Mouse (Mus musculus): Measurements from ENCODE around the gene Lpcat4.
A peak's percentile ranks its signal among the peaks of the same experiment; 100 is the strongest.
"Not testable (repeated sequence)": the region's sequence is repeated elsewhere in the genome, so short reads cannot be mapped to it uniquely, and the experiment has no call there.

Lpcat4 gene

DNA sequence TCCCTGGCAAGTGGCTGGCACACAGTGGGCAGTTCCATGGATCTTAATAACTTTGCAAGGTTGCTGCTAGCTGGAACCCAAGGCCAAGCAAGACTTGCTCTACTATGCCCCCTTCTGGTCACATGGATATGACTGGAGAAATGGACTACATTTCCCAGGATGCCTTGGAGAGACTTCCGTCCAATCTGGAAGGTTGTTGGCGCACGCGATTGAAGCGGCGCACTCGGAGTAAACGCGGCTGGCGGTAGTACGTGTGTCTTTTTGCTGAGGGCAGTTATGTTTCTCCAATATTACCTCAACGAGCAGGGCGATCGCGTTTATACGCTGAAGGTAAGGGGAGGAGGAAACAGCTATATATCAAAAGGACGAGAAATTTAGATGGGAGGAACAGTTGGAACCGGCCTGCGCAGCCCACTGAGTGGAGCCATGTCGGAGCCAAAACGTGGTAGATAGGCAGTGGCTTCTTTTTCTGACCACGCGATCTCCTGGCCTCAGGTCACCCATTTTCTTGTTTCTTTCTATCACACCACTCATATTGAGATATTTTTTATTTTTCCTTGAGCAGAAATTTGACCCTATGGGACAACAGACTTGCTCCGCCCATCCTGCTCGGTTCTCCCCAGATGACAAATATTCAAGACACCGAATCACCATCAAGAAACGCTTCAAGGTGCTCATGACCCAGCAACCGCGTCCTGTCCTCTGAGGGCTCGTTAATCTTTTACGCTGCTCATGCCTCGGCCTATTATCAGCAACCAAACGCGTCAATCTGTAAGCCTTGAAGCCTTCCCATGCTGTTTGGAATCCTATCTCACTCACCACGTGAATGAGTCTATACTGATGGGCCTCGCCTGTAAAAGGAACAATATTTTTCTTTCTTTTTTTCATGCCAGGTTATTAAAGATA lies 22.7 kb downstream of the Lpcat4 start, which contains the start of gene Nop10:
Gene Nop10, plus strand, starts transcription at position 179 of the 906 bp plus-strand sequence.
- DNase-seq (ENCODE audit: low read depth), result peak; percentile 93

DNA sequence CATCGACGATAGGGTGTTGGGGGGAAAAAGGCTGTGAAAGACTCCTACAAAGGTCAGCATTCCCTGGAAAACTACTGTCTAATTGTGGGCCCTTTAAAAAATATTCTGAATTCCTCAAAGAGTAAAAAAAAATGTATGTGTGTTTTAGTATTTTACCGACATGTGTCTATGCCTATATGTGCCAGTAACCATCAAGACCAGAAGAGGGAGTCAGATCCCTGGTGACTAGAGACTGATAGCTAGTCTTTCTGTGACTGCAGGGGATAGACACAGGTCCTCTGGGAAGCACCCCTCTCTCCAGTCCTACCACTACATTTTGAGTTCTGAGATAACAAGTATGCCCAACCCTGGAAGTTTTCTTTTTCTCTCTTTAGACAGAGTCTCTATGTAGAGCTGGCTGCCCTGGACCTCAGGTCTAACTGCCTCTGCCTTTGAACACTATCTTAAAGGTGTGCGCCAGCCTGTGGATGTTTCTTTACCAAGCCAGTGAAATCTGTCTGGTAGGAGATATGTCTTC lies 23.6 kb downstream of the Lpcat4 start:
- DNase-seq (ENCODE audit: low read depth), result peak; percentile 57

DNA sequence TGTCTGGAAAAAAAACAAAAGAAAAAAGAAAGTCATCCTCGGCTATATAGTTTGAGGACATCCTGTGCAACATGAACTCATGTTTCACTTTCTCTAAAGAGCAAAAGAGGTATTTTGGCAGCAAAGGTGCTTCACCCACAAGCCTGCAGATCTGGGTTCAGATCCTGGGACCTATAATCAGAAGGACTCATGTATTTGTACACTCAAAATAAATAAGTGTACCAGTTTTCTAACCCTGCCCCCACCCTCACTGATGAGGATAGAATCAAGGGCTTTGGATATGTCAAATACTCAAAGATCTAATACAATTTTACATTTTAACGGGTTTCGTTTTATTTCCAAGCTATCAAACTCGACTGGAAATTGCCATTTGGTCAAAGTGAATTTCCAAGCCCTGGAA lies 25.1 kb downstream of the Lpcat4 start:
- DNase-seq (ENCODE audit: low read depth), result peak; percentile 34

DNA sequence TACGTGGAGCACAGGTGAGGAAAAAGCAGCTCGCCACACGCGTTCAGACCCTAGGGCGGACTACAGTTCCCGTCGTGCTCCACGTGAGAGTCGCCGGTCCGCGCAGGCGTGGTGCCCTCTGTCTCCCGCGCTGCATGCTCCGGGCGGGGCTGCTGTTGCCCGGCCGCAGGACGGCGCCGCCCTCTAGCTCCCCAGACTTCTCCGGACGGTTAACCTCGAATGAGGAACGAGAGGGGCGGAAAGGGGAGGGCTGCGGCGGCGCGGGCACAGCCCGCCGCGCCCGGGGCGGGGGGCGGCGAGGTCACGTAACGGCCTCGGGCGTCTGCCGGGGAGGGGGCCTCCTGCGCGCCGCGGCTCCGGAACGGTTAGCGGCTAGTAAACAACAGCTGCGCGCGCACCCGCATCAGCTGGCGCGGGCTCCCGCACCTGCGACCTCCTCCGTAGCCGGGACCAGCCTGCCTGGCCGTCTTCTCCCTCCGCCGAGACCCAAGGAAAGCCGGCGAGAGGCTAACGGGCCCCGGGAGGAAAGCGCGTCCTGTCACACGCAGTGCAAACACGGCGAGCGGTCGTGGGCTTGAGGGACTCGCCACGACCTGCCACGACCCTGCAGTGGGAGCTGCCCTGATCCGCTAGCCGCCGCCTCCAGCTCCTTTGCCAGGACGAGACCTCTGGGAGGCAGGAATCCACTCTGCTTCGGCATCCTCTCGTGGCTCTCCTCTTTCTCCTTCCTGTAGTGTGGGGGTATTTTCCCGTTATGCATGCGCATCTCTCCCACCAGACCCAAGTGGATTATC lies 26.4 kb downstream of the Lpcat4 start, which contains the start of gene Slc12a6:
Gene Slc12a6, plus strand, starts transcription at position 378 of the 794 bp plus-strand sequence.
- DNase-seq (ENCODE audit: low read depth), result peak; percentile 95

DNA sequence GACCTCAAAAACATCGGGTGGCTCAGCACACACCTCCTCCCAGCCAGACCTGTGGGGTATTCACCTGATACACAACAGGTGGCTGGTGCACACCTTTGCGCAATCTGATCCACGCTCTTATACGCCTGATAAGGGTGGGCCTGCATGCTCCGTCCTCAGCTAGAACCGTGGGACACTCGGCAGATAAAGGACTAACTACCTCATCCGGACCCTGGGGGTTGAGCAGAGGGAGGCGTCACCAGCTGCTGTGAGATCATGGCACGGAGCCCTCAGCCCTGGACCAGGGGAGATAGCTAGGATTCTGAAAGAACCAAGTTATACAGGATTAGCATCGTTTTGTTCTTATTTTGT lies 26.9 kb downstream of the Lpcat4 start, which contains the start of gene Gm21985:
Gene Gm21985, plus strand, starts transcription at position 73 of the 351 bp plus-strand sequence.
- peak; percentile 73 for DNase-seq (ENCODE audit: low read depth)

DNA sequence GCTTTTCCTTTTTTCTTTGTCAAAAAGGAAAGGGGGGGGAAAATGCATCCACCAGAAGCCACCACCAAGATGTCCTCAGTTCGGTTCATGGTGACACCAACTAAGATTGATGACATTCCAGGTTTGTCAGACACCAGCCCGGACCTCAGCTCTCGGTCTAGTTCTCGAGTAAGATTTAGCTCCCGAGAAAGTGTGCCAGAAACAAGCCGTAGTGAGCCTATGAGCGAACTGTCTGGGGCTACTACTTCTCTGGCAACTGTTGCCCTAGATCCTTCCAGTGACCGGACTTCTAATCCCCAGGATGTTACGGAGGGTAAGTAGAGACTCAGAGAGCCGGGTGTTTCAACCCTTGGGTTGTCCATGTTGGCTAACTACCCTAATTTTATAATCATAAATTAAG lies 27.5 kb downstream of the Lpcat4 start:
- DNase-seq (ENCODE audit: low read depth), result peak; percentile 56

DNA sequence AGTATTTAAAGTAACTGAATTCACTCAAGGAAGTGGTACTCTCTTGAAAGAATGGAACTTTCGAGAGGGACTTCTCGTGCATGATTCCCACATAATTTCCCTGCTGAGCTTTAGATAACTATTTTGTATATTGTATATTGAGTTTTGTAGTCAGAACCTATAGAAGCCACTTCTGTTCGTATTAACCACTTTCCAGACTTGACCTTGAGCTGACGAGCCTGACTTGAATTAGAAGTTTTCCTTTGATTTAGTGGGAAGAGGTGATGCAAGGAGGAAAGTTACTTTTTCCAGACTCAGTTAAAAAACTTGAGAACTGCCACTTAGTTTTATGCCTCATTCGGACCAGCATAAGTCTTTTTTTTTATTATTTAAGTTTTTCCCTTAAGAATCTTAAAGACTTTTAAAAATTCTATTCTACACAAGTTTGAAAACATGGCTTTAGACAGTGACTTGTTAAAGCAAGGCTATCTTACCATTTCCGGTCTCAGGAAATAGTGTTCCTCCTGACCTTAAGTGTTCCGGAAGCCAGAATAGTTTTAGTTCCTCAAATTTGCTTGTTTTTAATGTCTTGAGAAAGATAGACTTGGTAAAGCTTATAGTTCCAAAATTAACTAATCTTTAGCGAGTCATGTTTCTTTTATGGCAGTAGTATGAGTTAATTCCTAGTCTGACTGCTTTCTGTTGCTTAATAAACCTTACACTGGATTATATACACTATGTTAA lies 28.4 kb downstream of the Lpcat4 start:
- peak; percentile 69 for DNase-seq (ENCODE audit: low read depth)

DNA sequence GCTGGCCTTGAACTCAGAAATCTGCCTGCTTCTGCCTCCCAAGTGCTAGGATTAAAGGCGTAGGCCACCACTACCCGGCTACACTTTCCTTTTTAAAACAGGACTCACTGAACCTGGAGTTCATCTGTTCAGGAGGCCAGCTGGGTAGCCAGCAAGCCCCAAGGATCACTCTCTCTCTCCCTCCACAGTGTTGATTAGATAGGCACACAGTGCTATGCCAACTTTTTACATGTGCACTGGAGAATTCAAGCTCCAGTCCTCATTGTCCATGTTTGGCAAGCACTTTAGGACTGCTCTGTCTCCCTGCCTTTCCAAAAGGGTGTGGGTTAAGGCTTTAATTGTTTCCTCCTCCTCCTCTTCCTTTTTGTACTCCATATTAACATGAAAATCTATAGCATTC lies 30.7 kb downstream of the Lpcat4 start:
- DNase-seq (ENCODE audit: low read depth), result no peak

DNA sequence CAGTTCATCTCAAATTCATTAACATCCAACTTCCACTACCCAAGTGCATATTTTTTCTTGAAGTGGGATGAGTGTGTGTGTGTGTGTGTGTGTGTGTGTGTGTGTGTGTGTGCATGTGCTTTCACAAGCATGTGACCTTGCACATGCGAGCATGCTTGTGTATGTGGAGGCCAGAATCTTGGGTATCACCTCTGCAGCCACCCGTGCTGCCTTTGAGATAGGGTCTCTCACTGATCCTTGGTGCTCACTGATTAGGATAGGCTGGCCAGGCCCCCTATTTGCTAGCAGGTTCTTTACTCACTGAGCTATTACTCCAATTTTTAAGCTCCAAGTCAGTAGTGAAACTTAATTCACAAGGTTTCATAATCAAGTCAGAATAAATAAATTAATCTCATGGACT lies 33.6 kb downstream of the Lpcat4 start:
- DNase-seq (ENCODE audit: low read depth), result no peak

DNA sequence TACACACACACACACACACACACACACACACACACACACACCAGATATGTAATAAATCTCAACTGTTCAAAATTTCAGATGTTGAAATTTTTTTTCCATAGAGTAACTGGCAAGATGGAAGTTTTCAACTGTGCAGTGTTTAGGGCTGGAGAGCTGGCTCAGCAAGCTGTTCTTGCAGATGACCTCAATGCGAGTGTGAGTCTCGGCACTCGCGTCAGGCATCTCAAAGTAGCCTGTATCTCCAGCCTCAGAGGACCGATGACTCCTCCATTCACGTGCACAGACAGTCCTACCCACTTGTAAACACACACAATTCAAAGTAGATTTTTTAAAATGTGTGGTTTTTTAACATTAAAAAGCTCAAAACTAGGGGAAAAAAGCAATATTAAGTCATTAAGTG lies 34.2 kb downstream of the Lpcat4 start:
- no peak for DNase-seq (ENCODE audit: low read depth)

DNA sequence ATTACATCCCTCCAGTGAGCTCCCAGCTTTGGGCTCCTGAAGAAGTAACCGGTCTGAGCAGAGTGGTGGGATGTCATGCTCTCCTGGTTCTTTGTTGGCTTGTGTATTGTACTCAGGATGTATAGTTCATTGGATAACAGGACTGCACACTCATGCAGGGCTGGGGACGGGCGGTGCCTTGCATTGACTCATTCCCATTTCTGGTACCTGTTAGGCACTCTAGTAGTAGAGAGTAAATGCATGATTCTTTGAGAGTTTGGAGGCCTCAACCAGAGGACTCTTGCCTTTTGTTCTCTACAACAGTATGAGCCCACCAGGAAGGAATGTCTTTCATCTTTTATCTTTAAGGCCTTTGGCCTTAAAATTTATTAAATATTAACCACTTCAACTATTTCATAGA lies 37.6 kb downstream of the Lpcat4 start:
- DNase-seq (ENCODE audit: low read depth), result no peak

DNA sequence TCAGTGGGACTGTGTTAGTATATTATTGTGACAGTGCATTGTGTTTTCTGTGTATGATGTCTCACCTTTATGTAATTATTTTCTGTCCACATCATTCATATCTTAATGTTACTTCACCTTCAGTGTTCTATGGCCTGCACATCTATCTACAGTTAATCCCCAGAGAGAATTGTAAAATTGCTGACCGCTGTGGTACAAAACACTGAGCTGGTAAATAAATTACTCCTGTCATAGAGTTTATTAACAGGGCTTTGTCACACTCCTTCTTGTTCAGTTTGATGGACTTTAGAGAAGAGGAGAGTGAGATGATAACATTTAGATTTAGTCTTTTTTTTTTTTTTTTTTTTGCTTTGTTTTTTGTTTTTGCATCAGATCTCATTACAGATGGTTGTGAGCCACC lies 43.6 kb downstream of the Lpcat4 start:
- no peak for DNase-seq (ENCODE audit: low read depth)

DNA sequence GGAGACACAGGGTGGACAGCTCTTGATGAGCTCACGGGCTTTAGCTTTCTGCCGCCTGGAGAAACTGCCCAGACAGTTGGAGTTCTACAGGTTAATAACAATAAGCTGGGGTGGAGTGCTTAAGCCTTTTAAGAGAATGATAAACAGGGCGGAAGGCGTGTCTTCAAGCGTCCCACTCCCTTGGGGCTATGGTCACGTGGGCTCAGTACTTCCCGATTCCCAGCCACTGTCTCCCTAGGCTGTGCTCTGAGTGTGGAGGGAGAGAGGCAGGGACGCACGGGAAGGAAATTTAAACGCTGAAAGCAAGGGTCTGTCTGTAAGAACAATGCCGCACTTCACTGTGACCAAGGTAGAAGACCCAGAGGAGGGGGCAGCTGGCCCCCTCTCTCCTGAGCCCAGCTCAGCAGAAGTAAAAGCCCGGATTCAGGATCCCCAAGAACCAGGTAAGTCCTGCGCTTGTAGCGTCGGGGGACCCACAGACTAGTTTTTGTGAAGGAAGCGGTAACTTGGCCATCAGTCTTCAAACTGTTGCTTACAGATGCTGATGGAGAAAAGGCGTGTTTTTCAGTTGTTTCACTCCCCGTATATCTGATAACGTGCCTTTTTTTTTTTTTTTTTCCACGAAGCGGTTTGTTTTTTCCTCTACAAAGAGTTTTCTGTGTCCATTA lies 45.2 kb downstream of the Lpcat4 start:
- DNase-seq (ENCODE audit: low read depth), result peak; percentile 61

DNA sequence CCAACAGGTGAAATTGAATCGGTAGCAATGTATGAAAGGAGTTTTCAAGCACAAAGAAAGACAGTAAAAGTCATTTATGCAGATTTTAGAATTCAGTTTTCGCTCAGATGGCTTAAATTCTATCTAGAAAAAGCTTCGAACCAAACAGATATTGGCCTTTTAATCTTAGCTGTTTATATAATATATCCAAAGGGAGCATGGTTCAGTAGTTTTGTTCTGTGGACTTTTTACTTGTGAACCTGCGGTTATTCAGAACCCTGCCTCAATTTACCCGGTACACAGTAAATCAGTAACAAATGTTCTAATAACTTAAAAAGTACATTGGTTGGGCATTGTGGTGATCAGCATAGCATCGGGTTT lies 45.7 kb downstream of the Lpcat4 start:
- no peak for DNase-seq (ENCODE audit: low read depth)

DNA sequence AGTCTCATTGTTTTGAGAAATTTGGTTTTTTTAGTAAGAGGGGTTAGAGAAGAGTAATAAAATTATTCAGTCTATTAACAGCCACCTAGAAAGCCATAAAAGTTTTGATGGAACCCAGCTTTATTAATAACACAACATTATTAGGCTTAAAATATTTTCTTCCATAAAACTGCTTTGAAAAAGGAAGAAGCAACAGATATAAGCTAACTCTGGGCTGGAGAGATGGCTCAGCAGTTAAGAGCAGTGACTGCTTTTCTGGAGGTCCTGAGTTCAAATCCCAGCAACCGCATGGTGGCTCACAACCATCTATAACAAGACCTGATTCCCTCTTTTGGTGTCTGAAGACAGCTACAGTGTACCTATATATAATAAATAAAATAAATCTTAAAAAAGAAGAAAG lies 46.8 kb downstream of the Lpcat4 start:
- DNase-seq (ENCODE audit: low read depth), result not testable (repeated sequence)

DNA sequence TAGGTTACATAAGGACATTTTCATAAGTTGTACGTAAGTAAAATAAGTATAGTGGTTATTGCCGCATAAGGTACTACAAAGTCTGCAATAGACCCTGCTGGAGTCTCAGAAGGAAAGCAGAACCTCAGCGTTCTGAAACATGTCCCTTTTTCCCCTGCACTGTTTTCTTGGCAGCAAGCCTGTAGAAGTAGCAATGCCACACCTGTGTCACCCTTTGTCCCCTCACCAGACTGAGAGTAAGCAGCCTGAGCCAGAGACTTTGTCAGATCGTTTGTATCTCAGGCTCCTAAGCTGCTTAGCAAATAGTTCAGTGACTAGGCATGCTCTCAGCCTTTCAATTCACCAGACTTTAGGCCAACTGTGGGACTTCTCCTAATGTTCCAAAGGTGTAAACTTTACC lies 47.8 kb downstream of the Lpcat4 start:
- no peak for DNase-seq (ENCODE audit: low read depth)

DNA sequence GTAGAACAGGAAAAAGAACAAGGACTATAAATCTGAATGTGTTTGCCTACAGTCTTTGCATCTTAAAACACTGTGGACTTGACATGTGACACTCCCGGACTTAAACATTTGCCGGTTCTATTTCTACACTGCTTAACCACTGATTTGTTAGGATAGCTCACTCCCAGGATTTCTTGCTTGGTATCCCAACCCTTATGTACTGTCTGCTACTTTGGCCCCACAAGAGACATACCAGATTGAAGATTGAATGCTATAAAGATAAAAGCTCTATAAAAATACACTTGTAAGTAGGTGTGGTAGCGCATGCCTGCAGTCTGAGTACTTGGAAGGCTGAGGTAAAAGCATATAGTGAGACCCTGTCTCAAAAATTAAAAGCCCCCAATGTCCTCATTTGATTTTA lies 50.2 kb downstream of the Lpcat4 start:
- DNase-seq (ENCODE audit: low read depth), result no peak

DNA sequence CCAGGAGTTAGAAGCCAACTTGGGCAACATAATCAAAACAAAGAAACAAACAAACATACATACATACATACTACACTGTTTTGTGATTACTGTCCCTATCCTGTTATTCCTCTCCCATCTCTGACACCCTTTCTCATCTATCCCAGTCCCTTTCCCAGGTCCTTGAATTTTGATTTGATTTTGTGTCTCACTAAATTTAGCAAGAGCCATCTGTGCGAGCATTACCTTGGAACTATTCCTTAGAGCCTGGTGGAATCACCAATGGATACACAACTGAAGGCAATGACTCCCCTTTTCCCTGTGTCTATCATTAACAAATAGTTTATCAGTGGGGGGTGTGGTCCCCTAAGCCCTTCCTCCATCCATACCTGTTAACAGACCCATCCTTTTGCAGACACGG lies 53.6 kb downstream of the Lpcat4 start:
- DNase-seq (ENCODE audit: low read depth), result no peak

DNA sequence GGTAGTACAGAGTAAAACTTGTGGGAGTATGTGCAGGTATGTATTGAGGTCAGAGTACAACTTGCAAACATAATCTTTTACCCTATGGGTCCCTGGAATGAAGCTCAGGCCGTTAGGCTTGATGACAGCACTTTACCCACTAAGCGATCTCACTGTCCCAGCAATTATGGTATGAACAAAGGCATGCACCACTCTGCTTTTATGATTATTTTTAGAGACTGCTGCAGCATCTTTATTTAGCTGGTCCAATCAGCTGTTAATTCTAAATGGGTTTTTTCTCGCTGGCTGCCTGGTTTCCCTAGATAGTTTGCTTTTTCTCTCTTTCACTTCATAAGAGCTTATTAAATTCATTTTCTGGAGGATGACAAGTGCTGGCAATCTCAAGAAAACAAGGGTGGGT lies 56.9 kb downstream of the Lpcat4 start:
- DNase-seq (ENCODE audit: low read depth), result no peak

All from induced T-regulatory cell, adult 2 months (primary cell).